Mouse (Mus musculus): Measurements from ENCODE around the gene Ptpn9. TPM values are rescaled to one million over a fixed set of nuclear protein-coding genes. Genes with fewer than 3 reads are reported as not detected.
A peak's percentile ranks its signal among the peaks of the same experiment; 100 is the strongest.
"Not testable (repeated sequence)": the region's sequence is repeated elsewhere in the genome, so short reads cannot be mapped to it uniquely, and the experiment has no call there.

The Ptpn9 gene
- polyA plus RNA-seq (2012; rRNA removed), result 15.0 and 20.5 TPM in 2 replicates

DNA sequence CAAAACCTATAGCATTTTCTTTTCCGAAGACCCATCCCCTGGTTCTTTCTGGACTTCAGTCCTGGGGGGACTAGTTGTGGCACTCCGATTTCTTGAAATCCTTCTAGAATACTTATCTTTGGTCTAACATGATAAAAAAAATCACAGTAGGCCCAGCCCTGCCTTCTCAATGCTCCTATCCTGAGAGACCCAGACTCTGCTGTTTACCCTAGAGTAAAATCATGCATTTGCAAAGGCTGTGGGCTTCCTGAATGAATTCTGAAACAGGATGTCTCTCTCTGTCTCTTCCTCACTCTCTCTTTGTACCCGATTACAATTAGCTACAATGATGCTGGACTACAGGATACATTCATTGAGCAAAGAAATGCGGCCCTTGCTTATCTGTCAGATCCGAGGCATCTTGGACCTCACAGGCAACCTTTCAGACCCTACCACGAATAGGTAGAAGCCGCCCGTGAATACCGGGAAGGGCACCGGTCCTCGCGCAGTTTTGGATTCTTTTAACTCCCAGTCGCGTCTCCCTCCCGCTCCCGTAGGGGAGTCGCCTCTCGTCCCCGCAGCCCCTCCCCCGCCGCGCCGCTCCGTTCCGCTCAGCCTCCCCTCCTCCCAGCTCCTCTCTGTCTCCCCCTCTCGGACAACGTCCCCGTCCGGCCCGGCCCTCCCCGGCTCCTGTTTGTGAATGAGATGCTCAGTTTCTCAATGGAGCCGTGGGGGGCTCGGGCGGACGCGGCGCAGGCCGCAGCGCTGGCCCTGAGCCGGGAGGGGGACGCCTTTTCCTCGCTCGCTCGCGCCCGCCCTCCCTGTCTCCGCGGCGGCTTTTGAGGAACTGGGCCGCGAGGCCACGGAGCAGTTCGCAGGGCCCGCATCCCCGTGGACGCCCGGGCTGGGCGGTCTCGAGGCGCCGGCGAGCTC, at the start of gene Ptpn9:
TSS of gene Ptpn9 (plus strand) at position 638 of the 912 bp plus-strand sequence.
- Histone ChIP-seq H3K36me3 (ENCODE audit: control insufficient read depth, insufficient read depth, low read length) (no peaks in the 10 kb centered on the region), H3K4me3 (ENCODE audit: control insufficient read depth, insufficient read depth, low read length) (peak within 1 kb of the TSS; percentile 57), H3K27me3 (ENCODE audit: control insufficient read depth, insufficient read depth, low read length) (no peaks in the 10 kb centered on the region), H3K4me1 (replicated peaks; ENCODE audit: control insufficient read depth, insufficient read depth, low read length) (peaks cover 6% of the 10 kb centered on the region), H3K27ac (ENCODE audit: control insufficient read depth, insufficient read depth, low read length) (no peak within 1 kb of the TSS)
- WGBS, result 4% methylated on average over 62 of the region's 62 CpGs
- peak; percentile 86 for DNase-seq
- TF ChIP-seq CTCF (IDR thresholded peaks at IDR 0.05; ENCODE audit: borderline replicate concordance, control insufficient read depth, extremely low read depth, insufficient read depth, low read length, poor library complexity) (peak; percentile 61; the same call in 1 of the 2 replicates), POLR2A (IDR thresholded peaks at IDR 0.05; ENCODE audit: control insufficient read depth, extremely low read depth, insufficient read depth, low read length, poor library complexity) (0 out of 2 replicates have a peak, but pooled peaks have one; percentile 18)

- H3K27me3 ChIP-seq (ENCODE audit: control insufficient read depth, insufficient read depth, low read length); H3K4me3 ChIP-seq (ENCODE audit: control insufficient read depth, insufficient read depth, low read length); H3K36me3 ChIP-seq (ENCODE audit: control insufficient read depth, insufficient read depth, low read length); H3K27ac ChIP-seq (ENCODE audit: control insufficient read depth, insufficient read depth, low read length); H3K4me1 ChIP-seq (replicated peaks; ENCODE audit: control insufficient read depth, insufficient read depth, low read length): not testable (repeated sequence)
- DNase-seq, result peak; percentile 56
- 31% methylated on average over 3 of the region's 3 CpGs for WGBS
Observed at GRCm38 (mm10) chr9:56947481-56947880, 47.2 kb upstream of the Ptpn9 start.

- not testable (repeated sequence) for H3K27ac ChIP-seq (ENCODE audit: control insufficient read depth, insufficient read depth, low read length); H3K4me3 ChIP-seq (ENCODE audit: control insufficient read depth, insufficient read depth, low read length); H3K4me1 ChIP-seq (replicated peaks; ENCODE audit: control insufficient read depth, insufficient read depth, low read length); DNase-seq; H3K36me3 ChIP-seq (ENCODE audit: control insufficient read depth, insufficient read depth, low read length); H3K27me3 ChIP-seq (ENCODE audit: control insufficient read depth, insufficient read depth, low read length)
- 83% methylated on average over 5 of the region's 5 CpGs for WGBS
Observed at GRCm38 (mm10) chr9:56948699-56949098, 46.0 kb upstream of the Ptpn9 start.

DNA sequence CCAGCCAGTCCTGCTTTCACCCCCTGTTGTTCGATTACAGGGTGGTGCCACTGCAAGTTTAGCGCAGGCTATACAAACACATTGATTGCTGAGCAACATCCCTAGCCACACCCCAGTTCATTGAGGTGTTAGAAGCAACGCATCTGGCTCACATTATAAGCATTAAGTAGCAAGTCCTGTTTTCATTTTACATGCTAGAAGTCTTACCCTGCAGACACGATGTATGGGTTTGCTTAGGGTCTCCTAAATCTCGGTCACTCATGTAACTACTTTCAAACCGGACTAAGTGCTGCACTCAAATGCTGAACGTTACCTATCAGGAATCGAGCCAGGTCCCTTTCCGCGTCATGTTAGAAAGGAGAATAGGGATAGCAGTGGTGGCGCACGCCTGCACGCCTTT, 45.0 kb upstream of the Ptpn9 start:
- Histone ChIP-seq H3K4me3 (ENCODE audit: control insufficient read depth, insufficient read depth, low read length) (peak overlapping the region; percentile 37), H3K4me1 (replicated peaks; ENCODE audit: control insufficient read depth, insufficient read depth, low read length) (peaks cover 4% of the 10 kb centered on the region; the same call in 1 of the 2 replicates), H3K27ac (ENCODE audit: control insufficient read depth, insufficient read depth, low read length) (no peak overlapping the region), H3K36me3 (ENCODE audit: control insufficient read depth, insufficient read depth, low read length) (no peaks in the 10 kb centered on the region), H3K27me3 (ENCODE audit: control insufficient read depth, insufficient read depth, low read length) (no peaks in the 10 kb centered on the region)
- no peak for DNase-seq
- WGBS, result 23% methylated on average over 13 of the region's 13 CpGs
- TF ChIP-seq CTCF (IDR thresholded peaks at IDR 0.05; ENCODE audit: borderline replicate concordance, control insufficient read depth, extremely low read depth, insufficient read depth, low read length, poor library complexity), result no peak
- no peak for TF ChIP-seq POLR2A (IDR thresholded peaks at IDR 0.05; ENCODE audit: control insufficient read depth, extremely low read depth, insufficient read depth, low read length, poor library complexity)

GRCm38 (mm10) chr9:56950414-56951400, 44.0 kb upstream of the Ptpn9 start, which contains the start of gene Snupn:
Snupn (plus strand) TSS chr9:56950878.
- TF ChIP-seq CTCF (IDR thresholded peaks at IDR 0.05; ENCODE audit: borderline replicate concordance, control insufficient read depth, extremely low read depth, insufficient read depth, low read length, poor library complexity) (no peak), POLR2A (IDR thresholded peaks at IDR 0.05; ENCODE audit: control insufficient read depth, extremely low read depth, insufficient read depth, low read length, poor library complexity) (peak; percentile 92)
- Histone ChIP-seq H3K27ac (ENCODE audit: control insufficient read depth, insufficient read depth, low read length) (peak within 1 kb of the TSS; percentile 71), H3K36me3 (ENCODE audit: control insufficient read depth, insufficient read depth, low read length) (no peaks in the 10 kb centered on the region), H3K4me1 (replicated peaks; ENCODE audit: control insufficient read depth, insufficient read depth, low read length) (peaks cover 4% of the 10 kb centered on the region; the same call in 1 of the 2 replicates), H3K27me3 (ENCODE audit: control insufficient read depth, insufficient read depth, low read length) (no peaks in the 10 kb centered on the region), H3K4me3 (ENCODE audit: control insufficient read depth, insufficient read depth, low read length) (peak within 1 kb of the TSS; percentile 75)
- under 1% methylated on average over 50 of the region's 50 CpGs for WGBS
- peak; percentile 98 for DNase-seq

- 96% methylated on average over 1 of the region's 1 CpGs for WGBS
- no peak for DNase-seq
- no peak for TF ChIP-seq CTCF (IDR thresholded peaks at IDR 0.05; ENCODE audit: borderline replicate concordance, control insufficient read depth, extremely low read depth, insufficient read depth, low read length, poor library complexity)
- no peak for TF ChIP-seq POLR2A (IDR thresholded peaks at IDR 0.05; ENCODE audit: control insufficient read depth, extremely low read depth, insufficient read depth, low read length, poor library complexity)
Observed at GRCm38 (mm10) chr9:56953562-56953961, 41.2 kb upstream of the Ptpn9 start.

More at GRCm38 (mm10) chr9:56953562-56953961, 41.2 kb upstream of the Ptpn9 start:
- no peak overlapping the region for H3K4me3 ChIP-seq (ENCODE audit: control insufficient read depth, insufficient read depth, low read length)
- no peaks in the 10 kb centered on the region for H3K27me3 ChIP-seq (ENCODE audit: control insufficient read depth, insufficient read depth, low read length)
- H3K4me1 ChIP-seq (replicated peaks; ENCODE audit: control insufficient read depth, insufficient read depth, low read length), result peaks cover 4% of the 10 kb centered on the region; the same call in 1 of the 2 replicates
- H3K27ac ChIP-seq (ENCODE audit: control insufficient read depth, insufficient read depth, low read length), result no peak overlapping the region
- peaks cover 3% of the 10 kb centered on the region; the same call in 1 of the 2 replicates for H3K36me3 ChIP-seq (ENCODE audit: control insufficient read depth, insufficient read depth, low read length)

Data from thymus, adult 2 months (tissue).